Mouse (Mus musculus) liver, embryonic 13.5 days (tissue): ENCODE measurements around the gene Gm38392. TPM values are rescaled to one million over a fixed set of nuclear protein-coding genes. Genes with fewer than 3 reads are reported as not detected.
"Not testable (repeated sequence)": the region's sequence is repeated elsewhere in the genome, so short reads cannot be mapped to it uniquely, and the experiment has no call there.

Source experiments
- ATAC-seq: fragments of 200-750 bp; cut with Nextera tagmentation; 2 replicates; pipeline ENCODE4 v1.8.0; 2017; ENCODE audit warnings: low read depth, mild to moderate bottlenecking, moderate number of reproducible peaks, moderate library complexity
- DNase-seq: peaks from one replicate; pipeline ENCODE4 v3.0.0; 2022
- H3K27ac ChIP-seq: fragments of 300-500 bp; sonication (generic); 2 replicates; pipeline ENCODE4 v1.5.1; 2015; ENCODE audit warnings: moderate library complexity, mild to moderate bottlenecking, inconsistent platforms
- H3K27me3 ChIP-seq: fragments of 300-500 bp; sonication (generic); 2 replicates; pipeline ENCODE4 v1.6.1; 2015; ENCODE audit warnings: mild to moderate bottlenecking, inconsistent platforms
- H3K36me3 ChIP-seq: fragments of 300-500 bp; sonication (generic); 2 replicates; pipeline ENCODE4 v1.6.1; 2015; ENCODE audit warnings: mild to moderate bottlenecking, inconsistent platforms
- H3K4me1 ChIP-seq: fragments of 300-500 bp; sonication (generic); replicated peaks from 2 replicates; pipeline ENCODE4 v1.6.1; 2015; ENCODE audit warnings: inconsistent platforms
- H3K4me2 ChIP-seq: fragments of 300-500 bp; sonication (generic); 2 replicates; pipeline ENCODE4 v1.6.1; 2015; ENCODE audit warnings: inconsistent platforms, mild to moderate bottlenecking, moderate library complexity
- H3K4me3 ChIP-seq: fragments of 300-500 bp; sonication (generic); replicated peaks from 2 replicates; pipeline ENCODE4 v1.5.1; 2015; ENCODE audit warnings: mild to moderate bottlenecking, inconsistent platforms
- H3K9ac ChIP-seq: fragments of 300-500 bp; sonication (generic); 2 replicates; pipeline ENCODE4 v1.6.1; 2015; ENCODE audit warnings: mild to moderate bottlenecking, inconsistent platforms
- H3K9me3 ChIP-seq: fragments of 300-500 bp; sonication (generic); replicated peaks from 2 replicates; pipeline ENCODE4 v1.6.1; 2016; ENCODE audit warnings: inconsistent platforms
- WGBS: fragments of 180-500 bp; shearing (Covaris S2); methylation state at CpG from one replicate; pipeline ENCODE4 v1.1.7; 2015; ENCODE audit not compliant: insufficient replicate concordance; 5-methylcytosine and 5-hydroxymethylcytosine counted together
- polyA plus RNA-seq: library from polyadenylated mRNA; unstranded; fragments of >200 nt; fragmentation: Nextera tagmentation; extraction: Ambion mirVana; gene quantifications from 2 replicates; pipeline ENCODE4 v1.2.1, GENCODE M21; 2015

Gene Gm38392
- polyA plus RNA-seq, 1 experiment from 2014 or later: not detected

DNA sequence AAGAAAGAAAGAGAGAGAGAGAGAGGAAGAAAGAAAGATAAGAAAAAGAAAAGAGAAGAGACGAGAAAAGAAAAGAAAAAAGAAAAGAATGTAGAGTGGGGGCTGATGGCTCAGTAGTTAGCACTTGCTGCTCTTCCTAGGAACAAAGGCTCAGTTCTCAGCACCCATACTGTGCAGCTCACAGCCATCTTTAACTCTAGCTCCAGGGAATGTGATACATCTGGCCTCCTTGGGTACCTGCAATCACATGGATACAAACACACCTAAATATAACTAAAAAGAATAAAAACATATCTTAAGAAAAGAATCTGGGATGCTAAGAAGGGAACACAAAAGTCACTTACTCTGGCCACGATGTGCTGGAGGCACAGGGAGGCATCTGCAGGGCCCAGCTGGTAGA, 10.9 kb downstream of the Gm38392 start:
- no peaks in the 10 kb centered on the region for H3K4me1 ChIP-seq
- no peaks in the 10 kb centered on the region for H3K27me3 ChIP-seq
- no peak overlapping the region for H3K9ac ChIP-seq
- H3K27ac ChIP-seq: no peak overlapping the region
- 56% methylated on average over 2 of the region's 2 CpGs for WGBS
- no peak overlapping the region for H3K4me3 ChIP-seq
- ATAC-seq: no peak
- no peak overlapping the region for H3K4me2 ChIP-seq
- no peaks in the 10 kb centered on the region for H3K36me3 ChIP-seq
- DNase-seq: no peak
- H3K9me3 ChIP-seq: no peaks in the 10 kb centered on the region

DNA sequence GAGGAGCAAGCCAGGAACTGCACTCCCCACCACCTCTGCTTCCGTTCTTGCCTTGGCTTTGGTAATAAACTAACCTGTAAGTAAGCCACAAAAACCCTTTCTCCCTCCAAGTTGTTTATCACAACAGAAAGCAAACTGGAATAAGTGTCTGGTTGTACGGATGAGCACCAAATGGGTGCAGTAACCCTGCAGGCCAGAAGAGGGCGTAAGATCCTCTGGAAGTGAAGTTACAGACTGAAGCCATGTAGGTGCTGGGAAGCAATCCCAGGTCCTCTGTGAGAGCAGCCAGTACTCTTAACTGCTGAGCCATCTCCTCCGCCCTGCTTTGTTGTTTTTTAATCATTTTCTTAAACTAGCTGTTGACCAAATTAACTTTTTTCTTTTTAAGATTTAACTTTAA, 13.0 kb downstream of the Gm38392 start:
- Histone ChIP-seq H3K27ac (no peak overlapping the region), H3K27me3 (no peaks in the 10 kb centered on the region), H3K9ac (no peak overlapping the region), H3K9me3 (no peaks in the 10 kb centered on the region), H3K4me2 (no peak overlapping the region), H3K4me1 (no peaks in the 10 kb centered on the region), H3K36me3 (no peaks in the 10 kb centered on the region), H3K4me3 (no peak overlapping the region)
- ATAC-seq (no peak), DNase-seq (no peak)
- 73% methylated on average over 4 of the region's 4 CpGs for WGBS

DNA sequence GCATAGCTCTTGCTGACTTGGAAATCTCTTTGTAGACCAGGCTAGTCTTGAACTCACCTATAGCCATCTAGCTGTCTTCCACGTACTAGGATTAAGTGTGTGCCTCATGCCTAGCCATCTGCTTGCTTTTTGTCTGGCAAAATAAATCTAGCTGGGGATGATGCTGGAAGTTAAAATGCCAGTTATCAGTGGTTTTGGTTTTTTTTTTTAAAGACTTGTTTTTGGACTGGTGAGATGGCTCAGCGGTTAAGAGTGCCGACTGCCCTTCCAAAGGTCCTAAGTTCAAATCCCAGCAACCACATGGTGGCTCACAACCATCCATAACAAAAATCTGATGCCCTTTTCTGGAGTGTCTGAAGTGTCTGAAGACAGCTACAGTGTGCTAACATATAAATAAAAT, 15.2 kb downstream of the Gm38392 start:
- no peaks in the 10 kb centered on the region for H3K27me3 ChIP-seq
- no peak overlapping the region for H3K4me3 ChIP-seq
- H3K36me3 ChIP-seq: no peaks in the 10 kb centered on the region
- no peaks in the 10 kb centered on the region for H3K4me1 ChIP-seq
- no peaks in the 10 kb centered on the region for H3K9me3 ChIP-seq
- no peak for DNase-seq
- no peak overlapping the region for H3K27ac ChIP-seq
- ATAC-seq: no peak
- H3K4me2 ChIP-seq: no peak overlapping the region
- 74% methylated on average over 3 of the region's 3 CpGs for WGBS
- H3K9ac ChIP-seq: no peak overlapping the region

DNA sequence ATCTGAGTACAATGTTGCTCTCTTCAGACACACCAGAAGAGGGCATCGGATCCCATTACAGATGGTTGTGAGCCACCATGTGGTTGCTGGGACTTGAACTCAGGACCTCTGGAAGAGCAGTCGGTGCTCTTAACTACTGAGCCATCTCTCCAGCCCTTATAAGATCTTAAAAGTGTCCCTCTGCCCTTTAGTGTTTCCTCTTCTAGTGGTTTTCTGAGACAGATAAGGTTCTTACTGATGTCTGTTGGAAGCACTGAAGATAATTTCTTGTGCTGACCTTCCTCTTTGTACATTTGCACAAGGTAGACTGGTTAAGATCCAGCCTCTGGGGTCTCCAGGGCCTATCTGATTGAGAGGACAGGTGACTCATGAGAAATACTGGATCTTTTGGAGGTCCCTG, 15.7 kb downstream of the Gm38392 start:
- H3K4me2 ChIP-seq, H3K36me3 ChIP-seq, H3K4me1 ChIP-seq, H3K9me3 ChIP-seq, DNase-seq, ATAC-seq, H3K27me3 ChIP-seq, H3K4me3 ChIP-seq, H3K27ac ChIP-seq, H3K9ac ChIP-seq: not testable (repeated sequence)
- whole genome bisulfite sequencing: 54% methylated on average over 2 of the region's 2 CpGs

DNA sequence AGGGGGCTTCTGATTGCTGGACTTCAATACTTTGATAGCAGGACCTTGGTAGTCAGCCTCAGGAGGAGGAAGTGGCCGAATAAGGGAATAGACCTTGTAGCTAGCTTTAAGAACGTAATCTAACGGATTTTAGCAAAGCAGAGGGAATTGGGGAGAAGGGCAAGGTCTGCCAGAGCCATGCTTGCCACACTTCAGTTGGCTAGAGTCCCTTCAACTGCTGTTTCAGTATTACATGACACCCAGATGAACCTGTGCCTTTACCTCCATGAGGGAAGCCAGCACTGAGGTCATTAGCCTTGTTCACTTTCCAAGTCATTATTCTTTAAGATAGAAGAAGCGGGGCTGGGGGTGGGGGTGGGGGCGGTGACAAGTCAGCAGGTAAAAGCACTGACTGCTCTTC, 18.0 kb downstream of the Gm38392 start:
- no peaks in the 10 kb centered on the region for H3K9me3 ChIP-seq
- 75% methylated on average over 5 of the region's 5 CpGs for WGBS

DNA sequence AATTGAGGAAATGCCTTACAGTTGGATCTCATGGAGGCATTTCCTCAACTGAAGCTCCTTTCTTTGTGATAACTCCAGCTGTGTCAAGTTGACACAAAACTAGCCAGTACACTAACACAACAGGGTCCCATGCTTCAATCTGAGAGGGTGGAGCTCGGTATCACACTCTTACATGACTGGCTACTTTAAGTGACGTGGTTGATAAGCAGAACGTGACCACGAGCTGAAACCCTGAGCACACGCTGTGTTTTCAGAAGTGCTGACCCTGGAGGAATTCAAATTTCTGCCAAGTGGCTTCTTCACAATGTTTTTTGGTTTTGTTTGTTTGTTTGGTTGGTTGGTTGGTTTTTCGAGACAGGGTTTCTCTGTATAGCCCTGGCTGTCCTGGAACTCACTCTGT, 19.0 kb downstream of the Gm38392 start:
- not testable (repeated sequence) for H3K4me2 ChIP-seq, ATAC-seq, H3K36me3 ChIP-seq, DNase-seq, H3K4me1 ChIP-seq, H3K27me3 ChIP-seq, H3K9ac ChIP-seq, H3K9me3 ChIP-seq, H3K4me3 ChIP-seq, H3K27ac ChIP-seq
- 32% methylated on average over 6 of the region's 6 CpGs for WGBS

More for the DNA sequence above, 18.0 kb downstream of the Gm38392 start:
- H3K27me3 ChIP-seq: no peaks in the 10 kb centered on the region
- H3K9ac ChIP-seq: no peak overlapping the region
- H3K36me3 ChIP-seq: no peaks in the 10 kb centered on the region
- H3K4me2 ChIP-seq: no peak overlapping the region
- H3K4me3 ChIP-seq: no peak overlapping the region
- H3K27ac ChIP-seq: no peak overlapping the region
- no peak for ATAC-seq
- DNase-seq: no peak
- H3K4me1 ChIP-seq: no peaks in the 10 kb centered on the region

DNA sequence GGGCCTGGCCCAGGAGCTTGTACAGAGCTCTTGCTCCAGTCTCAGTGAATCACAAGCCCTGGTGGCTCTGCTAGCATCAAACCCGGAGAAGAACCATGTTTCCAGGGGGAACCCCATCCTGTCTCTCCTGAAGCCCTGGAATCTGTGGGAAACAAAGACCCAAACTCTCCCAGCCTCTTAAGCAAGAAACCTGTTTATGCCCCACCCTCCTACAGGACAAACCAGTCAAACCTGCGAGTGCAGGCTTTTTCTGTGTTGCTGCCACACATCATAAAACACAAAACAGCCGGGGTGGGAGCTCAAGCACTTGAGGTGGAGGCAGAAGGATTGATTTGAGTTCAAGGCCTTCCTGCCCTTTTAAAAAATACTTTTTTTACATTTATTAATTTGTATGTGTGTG, 24.7 kb downstream of the Gm38392 start:
- WGBS: 63% methylated on average over 3 of the region's 3 CpGs
- DNase-seq: no peak
- no peak for ATAC-seq
- no peak overlapping the region for H3K9ac ChIP-seq
- peaks cover 7% of the 10 kb centered on the region; the same call in 1 of the 2 replicates for H3K27me3 ChIP-seq
- H3K9me3 ChIP-seq: no peaks in the 10 kb centered on the region
- no peak overlapping the region for H3K4me3 ChIP-seq
- no peaks in the 10 kb centered on the region for H3K36me3 ChIP-seq
- H3K27ac ChIP-seq: no peak overlapping the region
- no peak overlapping the region for H3K4me2 ChIP-seq
- no peaks in the 10 kb centered on the region for H3K4me1 ChIP-seq

DNA sequence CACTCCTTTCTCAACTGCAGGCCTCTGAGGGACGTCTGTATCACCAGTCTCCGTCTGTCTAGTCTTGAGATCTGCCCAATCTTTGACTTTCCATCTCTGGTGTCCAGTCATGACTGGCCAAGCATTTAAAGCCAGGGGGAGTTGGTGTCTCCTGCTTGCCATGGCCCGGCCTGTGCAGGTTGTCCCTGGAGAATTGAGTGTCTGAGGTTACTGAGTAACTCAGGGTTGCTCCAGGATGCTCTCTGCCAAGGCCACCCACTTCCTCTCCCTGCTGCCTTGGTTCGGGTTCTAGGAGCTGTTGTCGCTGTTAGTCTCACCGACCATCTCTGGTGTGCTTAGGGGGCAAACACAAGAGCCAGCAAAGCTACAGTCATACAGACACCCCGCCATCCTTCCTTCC, 30.6 kb downstream of the Gm38392 start:
- DNase-seq: no peak
- peaks cover 61% of the 10 kb centered on the region for H3K27me3 ChIP-seq
- no peak overlapping the region for H3K9ac ChIP-seq
- H3K27ac ChIP-seq: no peak overlapping the region
- H3K36me3 ChIP-seq: no peaks in the 10 kb centered on the region
- no peaks in the 10 kb centered on the region for H3K9me3 ChIP-seq
- 39% methylated on average over 7 of the region's 7 CpGs for WGBS
- ATAC-seq: no peak
- peaks cover 17% of the 10 kb centered on the region for H3K4me1 ChIP-seq
- H3K4me2 ChIP-seq: no peak overlapping the region
- no peak overlapping the region for H3K4me3 ChIP-seq

DNA sequence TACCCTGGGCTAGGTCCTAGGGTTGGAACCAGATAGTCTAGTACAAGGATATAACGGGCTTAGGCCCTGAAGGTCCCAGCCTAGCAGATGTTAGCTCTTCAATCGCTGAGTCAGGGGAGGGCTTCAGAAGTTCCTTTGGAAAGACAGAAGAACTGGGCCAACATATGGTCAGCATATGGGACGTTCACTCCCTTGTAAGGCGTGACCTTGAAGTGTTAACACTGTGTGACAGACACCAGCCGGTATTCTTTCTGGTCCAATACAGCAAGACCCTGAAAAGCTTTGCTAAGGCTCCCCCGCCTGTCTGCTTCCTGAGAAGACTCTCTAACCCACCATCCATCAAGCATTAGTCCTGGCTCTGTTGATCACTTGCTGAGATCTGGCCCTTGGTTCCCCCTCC, 31.1 kb downstream of the Gm38392 start:
- DNase-seq (no peak), ATAC-seq (no peak)
- Histone ChIP-seq H3K4me3 (no peak overlapping the region), H3K9me3 (no peaks in the 10 kb centered on the region), H3K9ac (no peak overlapping the region), H3K27ac (no peak overlapping the region), H3K36me3 (no peaks in the 10 kb centered on the region), H3K27me3 (peaks cover 62% of the 10 kb centered on the region), H3K4me2 (no peak overlapping the region), H3K4me1 (peaks cover 17% of the 10 kb centered on the region)
- WGBS: 58% methylated on average over 6 of the region's 6 CpGs

DNA sequence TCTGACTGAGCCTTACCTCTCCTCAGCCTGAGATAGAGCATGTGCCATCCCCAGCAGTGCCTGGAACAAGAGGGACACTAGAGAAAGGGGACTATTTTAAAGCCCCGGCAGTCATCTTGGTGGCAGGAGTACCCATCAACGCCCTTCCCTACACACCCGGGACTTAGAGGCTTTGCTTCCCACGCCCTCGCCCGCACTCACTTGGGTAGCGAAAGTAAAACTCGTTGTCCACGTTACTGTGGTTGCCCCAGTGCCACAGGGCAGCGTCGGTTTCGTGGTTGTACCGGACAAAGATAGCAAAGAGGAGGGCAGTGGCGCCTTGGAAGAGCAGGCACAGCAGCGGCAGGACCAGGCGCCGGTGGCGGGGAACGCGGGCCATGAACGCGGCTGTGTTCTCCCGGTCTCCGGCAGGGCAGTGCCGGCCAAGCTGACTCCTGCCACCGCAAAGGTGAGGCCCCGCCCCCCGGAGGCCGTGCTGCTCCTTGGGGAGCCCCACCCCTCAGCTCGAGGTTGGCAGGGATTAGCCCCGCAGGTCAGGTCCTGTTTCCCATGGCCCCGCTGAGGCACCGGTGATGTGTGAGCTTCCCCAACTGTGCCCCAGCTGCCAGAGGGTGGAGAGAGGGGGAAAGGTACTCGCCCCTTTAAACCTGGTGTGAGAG, 32.6 kb downstream of the Gm38392 start, which contains the start of gene Rhbg:
TSS of gene Rhbg (minus strand) at position 442 of the 659 bp plus-strand sequence.
- no peak within 1 kb of the TSS for H3K27ac ChIP-seq
- ATAC-seq (0 out of 2 replicates have a peak, but pooled peaks have one; percentile 10), DNase-seq (no peak)
- peak within 1 kb of the TSS; percentile 55 for H3K4me3 ChIP-seq
- WGBS: 2% methylated on average over 34 of the region's 34 CpGs
- H3K9ac ChIP-seq: peak within 1 kb of the TSS; percentile 46
- H3K4me1 ChIP-seq: peaks cover 17% of the 10 kb centered on the region
- H3K9me3 ChIP-seq: no peaks in the 10 kb centered on the region
- H3K36me3 ChIP-seq: no peaks in the 10 kb centered on the region
- H3K27me3 ChIP-seq: peaks cover 62% of the 10 kb centered on the region
- peak within 1 kb of the TSS; percentile 60 for H3K4me2 ChIP-seq

DNA sequence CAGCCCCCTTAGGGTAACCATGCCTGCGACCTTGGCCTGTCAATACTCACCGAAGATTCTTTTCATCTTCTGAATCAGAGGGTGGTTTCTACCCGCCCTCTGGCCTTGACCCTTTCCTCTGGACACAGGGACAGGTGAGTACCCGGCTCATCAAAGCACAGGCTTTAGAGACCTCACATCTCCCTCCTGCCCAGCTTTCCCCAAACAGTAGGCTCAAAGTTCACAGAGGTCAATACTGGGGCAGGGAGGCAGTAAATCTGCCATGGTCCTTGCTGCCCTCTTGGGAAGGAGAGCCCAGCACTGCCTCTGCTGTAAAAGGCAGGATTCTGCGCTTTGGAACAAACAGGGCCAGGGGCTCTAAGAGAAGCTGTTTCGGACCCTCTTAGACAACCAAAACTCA, 34.3 kb downstream of the Gm38392 start:
- DNase-seq (no peak), ATAC-seq (peak; percentile 59)
- H3K9ac ChIP-seq: no peak overlapping the region
- peaks cover 17% of the 10 kb centered on the region for H3K4me1 ChIP-seq
- peak overlapping the region; percentile 60; the same call in 1 of the 2 replicates for H3K4me2 ChIP-seq
- H3K36me3 ChIP-seq: no peaks in the 10 kb centered on the region
- 55% methylated on average over 6 of the region's 6 CpGs for WGBS
- H3K27me3 ChIP-seq: peaks cover 59% of the 10 kb centered on the region
- H3K4me3 ChIP-seq: no peak overlapping the region
- H3K9me3 ChIP-seq: no peaks in the 10 kb centered on the region
- peak overlapping the region; percentile 29; the same call in 1 of the 2 replicates for H3K27ac ChIP-seq

DNA sequence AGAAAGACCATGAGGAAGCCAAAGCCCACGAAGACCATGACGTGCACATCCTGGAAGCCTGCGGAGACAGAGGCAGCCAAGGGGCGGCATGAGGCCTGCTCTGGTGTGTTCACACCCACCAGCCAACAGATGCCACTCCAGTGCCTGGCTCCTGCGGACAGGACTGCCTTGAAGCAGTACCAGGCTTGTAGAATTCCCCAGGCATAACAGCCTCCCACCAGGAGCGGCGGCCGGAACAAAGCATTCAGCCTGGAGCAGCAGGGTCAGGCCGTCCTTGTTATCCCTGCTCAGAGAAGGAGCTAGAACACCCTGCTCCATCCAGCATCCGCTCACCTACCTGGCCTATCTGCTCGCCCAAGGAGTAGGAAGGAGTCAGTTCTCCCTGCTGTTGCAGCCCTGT, 38.6 kb downstream of the Gm38392 start:
- Histone ChIP-seq H3K36me3 (no peaks in the 10 kb centered on the region), H3K9ac (no peak overlapping the region), H3K27ac (no peak overlapping the region), H3K27me3 (peaks cover 39% of the 10 kb centered on the region), H3K9me3 (no peaks in the 10 kb centered on the region), H3K4me1 (0 out of 2 replicates have a peak, but pooled peaks cover 6% of the 10 kb centered on the region), H3K4me3 (no peak overlapping the region), H3K4me2 (no peak overlapping the region)
- WGBS: 66% methylated on average over 11 of the region's 11 CpGs
- ATAC-seq (no peak), DNase-seq (no peak)
